Mouse (Mus musculus) liver, embryonic 15.5 days (tissue): ENCODE results near the gene Endou. TPM values are rescaled to one million over a fixed set of nuclear protein-coding genes. Genes with fewer than 3 reads are reported as not detected.

Experiments
- ATAC-seq: fragments of 200-750 bp; cut with Nextera tagmentation; 2 replicates; pipeline ENCODE4 v1.8.0; 2017; ENCODE audit warnings: moderate number of reproducible peaks, mild to moderate bottlenecking, moderate library complexity; ENCODE audit not compliant: insufficient read depth
- H3K27ac ChIP-seq: fragments of 300-500 bp; sonication (generic); replicated peaks from 2 replicates; pipeline ENCODE4 v1.5.1; 2015; ENCODE audit warnings: mild to moderate bottlenecking, inconsistent platforms
- H3K27me3 ChIP-seq: fragments of 300-500 bp; sonication (generic); 2 replicates; pipeline ENCODE4 v1.6.1; 2015; ENCODE audit warnings: mild to moderate bottlenecking, inconsistent platforms
- H3K36me3 ChIP-seq: fragments of 300-500 bp; sonication (generic); replicated peaks from 2 replicates; pipeline ENCODE4 v1.6.1; 2015; ENCODE audit warnings: moderate library complexity, mild to moderate bottlenecking, inconsistent platforms
- H3K4me1 ChIP-seq: fragments of 300-500 bp; sonication (generic); replicated peaks from 2 replicates; pipeline ENCODE4 v1.6.1; 2015; ENCODE audit warnings: inconsistent platforms
- H3K4me2 ChIP-seq: fragments of 300-500 bp; sonication (generic); 2 replicates; pipeline ENCODE4 v1.6.1; 2015; ENCODE audit warnings: moderate library complexity, mild to moderate bottlenecking, inconsistent platforms
- H3K4me3 ChIP-seq: fragments of 300-500 bp; sonication (generic); replicated peaks from 2 replicates; pipeline ENCODE4 v1.5.1; 2015; ENCODE audit warnings: mild to moderate bottlenecking, inconsistent platforms
- H3K9ac ChIP-seq: fragments of 300-500 bp; sonication (generic); 2 replicates; pipeline ENCODE4 v1.6.1; 2015; ENCODE audit warnings: moderate library complexity, mild to moderate bottlenecking, inconsistent platforms
- H3K9me3 ChIP-seq: fragments of 300-500 bp; sonication (generic); replicated peaks from 2 replicates; pipeline ENCODE4 v1.6.1; 2016; ENCODE audit warnings: inconsistent platforms
- WGBS: fragments of 180-500 bp; shearing (Covaris S2); methylation state at CpG from one replicate; pipeline ENCODE4 v1.1.7; 2015; ENCODE audit warnings: mixed read lengths; ENCODE audit not compliant: insufficient replicate concordance; 5-methylcytosine and 5-hydroxymethylcytosine counted together
- polyA plus RNA-seq: library from polyadenylated mRNA; unstranded; fragments of >200 nt; fragmentation: Nextera tagmentation; extraction: Ambion mirVana; gene quantifications from 2 replicates; pipeline ENCODE4 v1.2.1, GENCODE M21; 2015

The Endou gene
- polyA plus RNA-seq, 1 experiment from 2014 or later: 0.10 TPM

DNA sequence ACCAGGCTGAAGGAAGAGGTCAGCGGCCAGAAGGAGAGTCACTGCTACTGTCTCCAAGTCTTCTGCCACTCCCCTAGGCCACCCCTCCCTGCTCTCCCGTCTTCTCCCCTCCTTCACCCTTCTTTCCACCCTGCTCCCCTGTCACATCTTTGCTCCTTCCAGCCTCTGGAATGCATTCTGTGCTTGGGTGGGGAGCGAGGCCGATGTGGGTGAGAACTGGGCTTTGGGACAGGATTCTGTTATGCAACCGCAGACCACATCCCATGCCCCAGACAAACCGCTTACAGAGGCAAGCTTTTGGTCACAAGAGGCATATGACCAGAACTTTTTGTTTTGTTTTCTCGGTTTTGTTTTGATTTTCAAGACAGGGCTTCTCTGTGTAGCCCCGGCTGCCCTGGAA lies 4.1 kb downstream of the Endou start:
- Histone ChIP-seq H3K4me3 (no peak overlapping the region), H3K4me1 (no peaks in the 10 kb centered on the region), H3K9me3 (no peaks in the 10 kb centered on the region), H3K36me3 (no peaks in the 10 kb centered on the region), H3K27ac (no peak overlapping the region), H3K4me2 (no peak overlapping the region), H3K9ac (no peak overlapping the region), H3K27me3 (peaks cover 10% of the 10 kb centered on the region; the same call in 1 of the 2 replicates)
- 44% methylated on average over 8 of the region's 8 CpGs for WGBS
- ATAC-seq: no peak

GRCm38 (mm10) chr15:97726310-97726709 lies 4.8 kb downstream of the Endou start:
- H3K36me3 ChIP-seq: no peaks in the 10 kb centered on the region
- no peak overlapping the region for H3K9ac ChIP-seq
- H3K27ac ChIP-seq: no peak overlapping the region
- no peak for ATAC-seq
- H3K27me3 ChIP-seq: peaks cover 10% of the 10 kb centered on the region; the same call in 1 of the 2 replicates
- WGBS: 70% methylated on average over 13 of the region's 13 CpGs
- H3K9me3 ChIP-seq: no peaks in the 10 kb centered on the region
- H3K4me2 ChIP-seq: no peak overlapping the region
- no peak overlapping the region for H3K4me3 ChIP-seq
- no peaks in the 10 kb centered on the region for H3K4me1 ChIP-seq

DNA sequence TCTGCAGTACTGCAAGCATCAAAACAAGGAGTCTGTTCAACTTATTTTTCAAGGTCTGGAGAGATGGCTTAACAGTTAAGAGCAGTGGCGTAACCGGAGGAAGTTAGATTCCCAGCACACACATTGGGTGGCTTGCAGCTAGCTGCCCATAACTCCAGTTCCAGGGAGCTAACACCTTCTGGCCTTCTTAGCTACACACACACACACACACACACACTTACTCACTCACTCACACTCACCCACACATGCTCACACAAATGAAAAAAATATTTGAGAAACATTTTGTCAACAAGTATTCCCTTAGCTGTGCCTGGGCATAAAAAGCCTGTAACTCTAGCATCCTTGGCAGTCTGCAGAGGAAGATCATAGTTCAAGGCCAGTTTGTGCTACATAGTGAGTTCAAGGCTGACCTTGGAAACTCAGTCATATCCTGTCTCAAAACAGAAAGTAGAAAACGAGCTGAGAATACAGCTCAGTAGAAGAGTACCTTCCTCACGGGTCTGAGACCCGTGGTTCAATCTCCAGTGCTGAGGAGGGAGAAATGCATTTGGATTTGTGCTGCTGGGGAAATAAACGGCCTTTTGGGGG lies 5.8 kb downstream of the Endou start:
- no peak for ATAC-seq
- WGBS: 36% methylated on average over 6 of the region's 6 CpGs
- Histone ChIP-seq H3K27ac (no peak overlapping the region), H3K36me3 (no peaks in the 10 kb centered on the region), H3K27me3 (peaks cover 9% of the 10 kb centered on the region; the same call in 1 of the 2 replicates), H3K9ac (no peak overlapping the region), H3K4me3 (no peak overlapping the region), H3K4me1 (no peaks in the 10 kb centered on the region), H3K9me3 (no peaks in the 10 kb centered on the region), H3K4me2 (no peak overlapping the region)

- WGBS: 66% methylated on average over 17 of the region's 17 CpGs
- Histone ChIP-seq H3K4me3 (no peak overlapping the region), H3K9me3 (no peaks in the 10 kb centered on the region), H3K9ac (no peak overlapping the region), H3K36me3 (no peaks in the 10 kb centered on the region), H3K4me1 (no peaks in the 10 kb centered on the region), H3K27ac (no peak overlapping the region), H3K4me2 (no peak overlapping the region), H3K27me3 (peaks cover 5% of the 10 kb centered on the region; the same call in 1 of the 2 replicates)
- no peak for ATAC-seq
These were observed 6.6 kb downstream of the Endou start for GRCm38 (mm10) chr15:97724346-97725197.

DNA sequence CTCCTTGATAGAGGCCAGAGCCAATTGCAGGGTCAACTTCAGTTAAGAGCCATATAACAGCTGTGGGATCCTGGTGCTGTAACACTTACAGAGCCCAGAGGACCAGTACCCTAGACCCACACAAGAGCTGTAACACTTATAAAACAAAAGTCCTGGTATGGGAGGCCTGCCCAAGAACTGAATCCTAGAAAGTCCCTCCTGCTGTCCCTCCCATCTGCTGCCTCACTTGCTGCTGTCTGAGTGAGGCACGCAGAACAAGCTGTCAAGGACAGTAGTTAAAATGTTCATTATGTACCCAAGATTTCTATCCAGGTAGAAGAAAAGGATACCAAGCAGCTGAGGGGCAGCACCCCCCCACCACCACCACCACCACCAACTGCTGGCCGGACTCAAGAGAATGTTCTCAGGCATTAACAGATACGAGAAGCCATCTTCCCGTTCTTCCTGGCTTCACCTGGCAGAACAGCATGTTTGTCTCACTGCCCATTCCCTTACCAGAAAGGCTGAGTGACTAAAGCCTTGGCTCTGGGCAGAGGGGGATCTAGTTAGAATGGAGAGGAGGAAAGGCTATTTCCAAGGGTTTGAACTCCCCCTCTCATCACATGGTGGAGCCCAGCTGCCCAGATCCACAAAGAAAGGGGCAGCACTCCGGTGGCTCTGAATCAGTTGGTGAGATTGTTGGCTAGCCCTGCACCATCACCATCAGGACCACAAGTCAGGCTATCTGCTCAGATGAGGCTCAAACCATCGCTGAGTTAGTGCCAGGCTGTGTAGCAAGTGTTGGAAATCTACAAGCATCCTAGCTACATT lies 7.4 kb downstream of the Endou start:
- WGBS: 70% methylated on average over 6 of the region's 6 CpGs
- Histone ChIP-seq H3K27me3 (0 out of 2 replicates have a peak, but pooled peaks cover 3% of the 10 kb centered on the region), H3K36me3 (no peaks in the 10 kb centered on the region), H3K9ac (no peak overlapping the region), H3K4me1 (no peaks in the 10 kb centered on the region), H3K27ac (no peak overlapping the region), H3K4me2 (no peak overlapping the region), H3K4me3 (no peak overlapping the region), H3K9me3 (no peaks in the 10 kb centered on the region)
- no peak for ATAC-seq

DNA sequence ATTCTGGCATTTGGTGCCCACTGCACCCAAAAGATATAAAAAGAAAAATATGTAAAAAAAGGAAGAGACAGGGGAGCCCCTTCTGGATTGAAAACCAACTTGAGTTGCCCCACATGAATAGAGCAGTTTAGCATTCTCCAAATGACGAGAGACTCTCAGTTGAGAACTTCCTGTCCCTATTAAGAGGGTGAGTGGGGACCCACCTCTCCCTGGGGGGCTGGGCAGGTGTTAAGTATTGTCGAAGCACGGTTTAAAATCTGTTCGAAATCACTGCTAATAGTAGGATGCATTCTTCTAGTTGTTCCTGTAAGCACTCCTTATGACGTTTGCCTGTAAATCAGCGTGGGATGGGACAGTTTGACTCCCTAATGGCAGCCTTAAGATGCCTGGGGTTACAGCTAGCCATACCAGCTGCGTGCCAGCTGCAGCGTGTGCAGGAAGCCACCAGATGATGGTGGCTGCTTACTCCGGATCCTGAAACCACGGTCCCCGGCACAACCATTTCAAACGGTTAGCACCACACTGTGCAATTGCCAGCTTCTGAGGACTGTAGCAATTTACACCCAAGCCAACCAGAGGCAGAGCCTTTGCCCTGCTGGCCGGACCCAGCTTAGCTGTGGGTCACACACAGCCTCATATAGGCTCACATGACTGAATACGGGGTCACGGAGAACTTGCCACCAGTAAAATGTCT lies 10.0 kb downstream of the Endou start:
- 48% methylated on average over 15 of the region's 15 CpGs for WGBS
- Histone ChIP-seq H3K4me3 (no peak overlapping the region), H3K4me2 (no peak overlapping the region), H3K9ac (no peak overlapping the region), H3K4me1 (no peaks in the 10 kb centered on the region), H3K36me3 (no peaks in the 10 kb centered on the region), H3K27ac (no peak overlapping the region), H3K9me3 (no peaks in the 10 kb centered on the region), H3K27me3 (0 out of 2 replicates have a peak, but pooled peaks cover 3% of the 10 kb centered on the region)
- no peak for ATAC-seq

- Histone ChIP-seq H3K36me3 (no peaks in the 10 kb centered on the region), H3K4me3 (no peak overlapping the region), H3K9me3 (no peaks in the 10 kb centered on the region), H3K27me3 (0 out of 2 replicates have a peak, but pooled peaks cover 3% of the 10 kb centered on the region), H3K4me2 (no peak overlapping the region), H3K27ac (no peak overlapping the region), H3K4me1 (no peaks in the 10 kb centered on the region), H3K9ac (no peak overlapping the region)
- ATAC-seq: no peak
- WGBS: 69% methylated on average over 12 of the region's 12 CpGs
These were observed 11.0 kb downstream of the Endou start for GRCm38 (mm10) chr15:97720026-97720675.

DNA sequence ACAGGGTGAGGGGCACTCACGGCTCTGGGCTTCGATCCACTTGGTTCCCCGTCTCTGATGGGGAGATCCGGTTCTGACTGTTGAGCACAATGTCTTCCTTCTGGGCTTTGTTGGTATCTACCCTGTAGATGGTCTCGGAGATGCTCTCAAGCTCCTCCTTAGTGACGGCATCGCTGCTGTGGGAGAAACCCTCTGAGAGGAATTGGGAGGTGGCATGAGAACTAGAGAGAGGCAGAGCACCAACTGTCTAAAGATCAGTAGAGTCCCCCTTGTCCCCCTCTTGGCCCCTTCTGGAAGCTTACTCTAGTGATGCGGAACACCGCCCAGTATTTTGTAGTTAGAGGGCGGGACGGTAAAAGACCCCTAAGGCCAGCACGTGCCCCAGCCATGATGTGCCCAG lies 11.6 kb downstream of the Endou start:
- H3K4me2 ChIP-seq: no peak overlapping the region
- H3K4me1 ChIP-seq: no peaks in the 10 kb centered on the region
- H3K27ac ChIP-seq: no peak overlapping the region
- H3K9me3 ChIP-seq: no peaks in the 10 kb centered on the region
- H3K4me3 ChIP-seq: no peak overlapping the region
- 0 out of 2 replicates have a peak, but pooled peaks cover 3% of the 10 kb centered on the region for H3K27me3 ChIP-seq
- ATAC-seq: no peak
- no peaks in the 10 kb centered on the region for H3K36me3 ChIP-seq
- H3K9ac ChIP-seq: no peak overlapping the region
- 82% methylated on average over 12 of the region's 12 CpGs for WGBS

GRCm38 (mm10) chr15:97718535-97719155 lies 12.5 kb downstream of the Endou start:
- ATAC-seq: no peak
- Histone ChIP-seq H3K9ac (no peak overlapping the region), H3K27me3 (0 out of 2 replicates have a peak, but pooled peaks cover 3% of the 10 kb centered on the region), H3K9me3 (no peaks in the 10 kb centered on the region), H3K36me3 (no peaks in the 10 kb centered on the region), H3K4me1 (no peaks in the 10 kb centered on the region), H3K27ac (no peak overlapping the region), H3K4me2 (no peak overlapping the region), H3K4me3 (no peak overlapping the region)
- 61% methylated on average over 8 of the region's 8 CpGs for WGBS
